Mouse (Mus musculus): ENCODE data around the gene Itpr3. TPM values are rescaled to one million over a fixed set of nuclear protein-coding genes. Genes with fewer than 3 reads are reported as not detected.

Gene Itpr3
- total and polyA plus RNA-seq, 2 experiments from 2014 or later = 0.90 to 4.7 TPM

GRCm38 (mm10) chr17:27119954-27120353, 62.9 kb downstream of the Itpr3 start:
- no peak for DNase-seq (ENCODE audit: low spot score)
- peak overlapping the region; percentile 32; the same call in 1 of the 2 replicates for H3K27ac ChIP-seq (ENCODE audit: low read depth, low read length)
- no peak for ATAC-seq (ENCODE audit: low FRiP score)
- H3K4me1 ChIP-seq (ENCODE audit: insufficient read depth, low read length) = peaks cover 11% of the 10 kb centered on the region; the same call in 1 of the 2 replicates
- no peak for TF ChIP-seq CTCF (IDR thresholded peaks at IDR 0.05)
- WGBS = 61% methylated on average over 8 of the region's 8 CpGs
- H3K36me3 ChIP-seq (ENCODE audit: insufficient read depth, low read length) = peaks cover 21% of the 10 kb centered on the region
- no peak overlapping the region for H3K4me3 ChIP-seq (ENCODE audit: low read depth, low read length)
- H3K4me2 ChIP-seq (ENCODE audit: low read depth, low read length, poor library complexity, severe bottlenecking) = no peak overlapping the region
- no peak overlapping the region for H3K9ac ChIP-seq (replicated peaks; ENCODE audit: low read length, poor library complexity, severe bottlenecking)
- no peaks in the 10 kb centered on the region for H3K27me3 ChIP-seq (ENCODE audit: insufficient read depth, low read length)
- no peaks in the 10 kb centered on the region for H3K9me3 ChIP-seq (ENCODE audit: low read length)

GRCm38 (mm10) chr17:27120561-27121024, 63.5 kb downstream of the Itpr3 start:
- WGBS = 7% methylated on average over 18 of the region's 18 CpGs
- H3K9ac ChIP-seq (replicated peaks; ENCODE audit: low read length, poor library complexity, severe bottlenecking) = no peak overlapping the region
- H3K27me3 ChIP-seq (ENCODE audit: insufficient read depth, low read length) = no peaks in the 10 kb centered on the region
- H3K4me1 ChIP-seq (ENCODE audit: insufficient read depth, low read length) = peaks cover 11% of the 10 kb centered on the region; the same call in 1 of the 2 replicates
- no peaks in the 10 kb centered on the region for H3K9me3 ChIP-seq (ENCODE audit: low read length)
- TF ChIP-seq CTCF (IDR thresholded peaks at IDR 0.05) = peak; percentile 83
- H3K4me2 ChIP-seq (ENCODE audit: low read depth, low read length, poor library complexity, severe bottlenecking) = no peak overlapping the region
- ATAC-seq (ENCODE audit: low FRiP score) (peak; percentile 47; the same call in 1 of the 2 replicates), DNase-seq (ENCODE audit: low spot score) (peak; percentile 77)
- H3K36me3 ChIP-seq (ENCODE audit: insufficient read depth, low read length) = peaks cover 21% of the 10 kb centered on the region
- no peak overlapping the region for H3K27ac ChIP-seq (ENCODE audit: low read depth, low read length)
- H3K4me3 ChIP-seq (ENCODE audit: low read depth, low read length) = no peak overlapping the region

GRCm38 (mm10) chr17:27121266-27121665, 64.2 kb downstream of the Itpr3 start:
- Histone ChIP-seq H3K27ac (ENCODE audit: low read depth, low read length) (no peak overlapping the region), H3K9me3 (ENCODE audit: low read length) (no peaks in the 10 kb centered on the region), H3K9ac (replicated peaks; ENCODE audit: low read length, poor library complexity, severe bottlenecking) (no peak overlapping the region), H3K4me1 (ENCODE audit: insufficient read depth, low read length) (peaks cover 15% of the 10 kb centered on the region; the same call in 1 of the 2 replicates), H3K4me3 (ENCODE audit: low read depth, low read length) (no peak overlapping the region), H3K27me3 (ENCODE audit: insufficient read depth, low read length) (no peaks in the 10 kb centered on the region), H3K36me3 (ENCODE audit: insufficient read depth, low read length) (peaks cover 21% of the 10 kb centered on the region), H3K4me2 (ENCODE audit: low read depth, low read length, poor library complexity, severe bottlenecking) (no peak overlapping the region)
- ATAC-seq (ENCODE audit: low FRiP score) (no peak), DNase-seq (ENCODE audit: low spot score) (no peak)
- TF ChIP-seq CTCF (IDR thresholded peaks at IDR 0.05) = peak; percentile 15; the same call in 1 of the 2 replicates
- WGBS = 28% methylated on average over 14 of the region's 14 CpGs

GRCm38 (mm10) chr17:27121781-27122180, 64.7 kb downstream of the Itpr3 start:
- 64% methylated on average over 7 of the region's 7 CpGs for WGBS
- H3K4me2 ChIP-seq (ENCODE audit: low read depth, low read length, poor library complexity, severe bottlenecking) = no peak overlapping the region
- H3K9ac ChIP-seq (replicated peaks; ENCODE audit: low read length, poor library complexity, severe bottlenecking) = no peak overlapping the region
- no peaks in the 10 kb centered on the region for H3K9me3 ChIP-seq (ENCODE audit: low read length)
- H3K36me3 ChIP-seq (ENCODE audit: insufficient read depth, low read length) = peaks cover 21% of the 10 kb centered on the region
- H3K27me3 ChIP-seq (ENCODE audit: insufficient read depth, low read length) = no peaks in the 10 kb centered on the region
- H3K27ac ChIP-seq (ENCODE audit: low read depth, low read length) = no peak overlapping the region
- no peak for TF ChIP-seq CTCF (IDR thresholded peaks at IDR 0.05)
- ATAC-seq (ENCODE audit: low FRiP score) = no peak
- H3K4me1 ChIP-seq (ENCODE audit: insufficient read depth, low read length) = peaks cover 18% of the 10 kb centered on the region; the same call in 1 of the 2 replicates
- no peak for DNase-seq (ENCODE audit: low spot score)
- no peak overlapping the region for H3K4me3 ChIP-seq (ENCODE audit: low read depth, low read length)

- H3K4me1 ChIP-seq (ENCODE audit: insufficient read depth, low read length) = peaks cover 24% of the 10 kb centered on the region; the same call in 1 of the 2 replicates
- H3K36me3 ChIP-seq (ENCODE audit: insufficient read depth, low read length) = peaks cover 21% of the 10 kb centered on the region
- H3K27ac ChIP-seq (ENCODE audit: low read depth, low read length) = no peak overlapping the region
- no peaks in the 10 kb centered on the region for H3K27me3 ChIP-seq (ENCODE audit: insufficient read depth, low read length)
- no peak for TF ChIP-seq CTCF (IDR thresholded peaks at IDR 0.05)
- ATAC-seq (ENCODE audit: low FRiP score) = no peak
- no peak overlapping the region for H3K4me2 ChIP-seq (ENCODE audit: low read depth, low read length, poor library complexity, severe bottlenecking)
- 86% methylated on average over 11 of the region's 11 CpGs for WGBS
- no peak overlapping the region for H3K4me3 ChIP-seq (ENCODE audit: low read depth, low read length)
- no peaks in the 10 kb centered on the region for H3K9me3 ChIP-seq (ENCODE audit: low read length)
- H3K9ac ChIP-seq (replicated peaks; ENCODE audit: low read length, poor library complexity, severe bottlenecking) = no peak overlapping the region
- no peak for DNase-seq (ENCODE audit: low spot score)
Observed at GRCm38 (mm10) chr17:27122701-27123100, 65.6 kb downstream of the Itpr3 start.

- H3K4me1 ChIP-seq (ENCODE audit: insufficient read depth, low read length) = peaks cover 24% of the 10 kb centered on the region; the same call in 1 of the 2 replicates
- no peak overlapping the region for H3K4me2 ChIP-seq (ENCODE audit: low read depth, low read length, poor library complexity, severe bottlenecking)
- TF ChIP-seq CTCF (IDR thresholded peaks at IDR 0.05) = no peak
Observed at GRCm38 (mm10) chr17:27123103-27123502, 66.0 kb downstream of the Itpr3 start.

More at GRCm38 (mm10) chr17:27123103-27123502, 66.0 kb downstream of the Itpr3 start:
- ATAC-seq (ENCODE audit: low FRiP score) (no peak), DNase-seq (ENCODE audit: low spot score) (no peak)
- no peak overlapping the region for H3K27ac ChIP-seq (ENCODE audit: low read depth, low read length)
- no peak overlapping the region for H3K9ac ChIP-seq (replicated peaks; ENCODE audit: low read length, poor library complexity, severe bottlenecking)
- no peaks in the 10 kb centered on the region for H3K27me3 ChIP-seq (ENCODE audit: insufficient read depth, low read length)
- H3K36me3 ChIP-seq (ENCODE audit: insufficient read depth, low read length) = peaks cover 21% of the 10 kb centered on the region
- no peak overlapping the region for H3K4me3 ChIP-seq (ENCODE audit: low read depth, low read length)
- no peaks in the 10 kb centered on the region for H3K9me3 ChIP-seq (ENCODE audit: low read length)
- 94% methylated on average over 2 of the region's 2 CpGs for WGBS
